28 mouse cellular contexts compared by ENCODE assay signal in genomic region chr9:15505288-15505687, GRCm38 (mm10). TPM values are rescaled to one million over a fixed set of nuclear protein-coding genes. Genes with fewer than 3 reads are reported as not detected.
DNase-seq lines count a peak whose midpoint lies in the region; ATAC-seq and TF ChIP-seq lines count a peak whose summit lies in the region.
"Had no signal": no experiment of that assay in that cellular context is flagged by ENCODE, and none has a peak within 500 bp of the region (broad histone marks: within the 10 kb centered on the region; RNA-seq: fewer than 3 reads in every experiment).

No protein-coding gene starts in this region.

- H3K4me2 ChIP-seq in kidney, embryonic 15.5 days = no peak overlapping the region
- H3K4me2 ChIP-seq in kidney, embryonic 16.5 days (replicated peaks; ENCODE audit: low read depth, low read length) = no peak overlapping the region
- H3K4me2 ChIP-seq in lung, postnatal 0 days (replicated peaks; ENCODE audit: low read depth, low read length) = no peak overlapping the region
- H3K4me2 ChIP-seq in stomach, embryonic 14.5 days (replicated peaks; ENCODE audit: low read depth, low read length) = no peak overlapping the region
- no peak overlapping the region for H3K4me2 ChIP-seq in midbrain, embryonic 11.5 days
- H3K4me2 ChIP-seq: heart, embryonic 15.5 days; hindbrain, embryonic 12.5 days; limb, embryonic 15.5 days; midbrain, embryonic 12.5 days; neural tube, embryonic 12.5 days had no signal

- ATAC-seq in kidney, embryonic 15.5 days (replicated peaks; ENCODE audit: low FRiP score) = no peak
- no peak for ATAC-seq in kidney, embryonic 16.5 days (ENCODE audit: low FRiP score, low TSS enrichment)
- ATAC-seq in lung, postnatal 0 days = peak; percentile 9; the same call in 1 of the 2 replicates
- peak; percentile 66; the same call in 1 of the 2 replicates for ATAC-seq in stomach, embryonic 14.5 days (ENCODE audit: insufficient number of reproducible peaks, insufficient read depth, low FRiP score, low read depth)
- ATAC-seq in midbrain, embryonic 11.5 days (ENCODE audit: low FRiP score) = no peak
- ATAC-seq: activated CD4-positive, CD25-positive, alpha-beta regulatory T cell, adult 4 months; forebrain, embryonic 16.5 days had no signal

- H3K9me3 ChIP-seq in kidney, embryonic 15.5 days (replicated peaks) = no peaks in the 10 kb centered on the region
- H3K9me3 ChIP-seq in kidney, embryonic 16.5 days (ENCODE audit: low read length) = no peaks in the 10 kb centered on the region
- no peaks in the 10 kb centered on the region for H3K9me3 ChIP-seq in lung, postnatal 0 days (ENCODE audit: low read length)
- H3K9me3 ChIP-seq in stomach, embryonic 14.5 days (ENCODE audit: control insufficient read depth, low read depth, low read length) = no peaks in the 10 kb centered on the region
- H3K9me3 ChIP-seq in midbrain, embryonic 11.5 days (ENCODE audit: control insufficient read depth, low read length) = no peaks in the 10 kb centered on the region
- H3K9me3 ChIP-seq: heart, embryonic 15.5 days; hindbrain, embryonic 12.5 days; limb, embryonic 15.5 days; midbrain, embryonic 12.5 days; neural tube, embryonic 12.5 days had no signal

- no peak for TF ChIP-seq EP300 in lung, postnatal 0 days (IDR thresholded peaks at IDR 0.05)

- H3K27me3 ChIP-seq in kidney, embryonic 15.5 days = no peaks in the 10 kb centered on the region
- no peaks in the 10 kb centered on the region for H3K27me3 ChIP-seq in kidney, embryonic 16.5 days (ENCODE audit: insufficient read depth, low read length)
- no peaks in the 10 kb centered on the region for H3K27me3 ChIP-seq in lung, postnatal 0 days (replicated peaks; ENCODE audit: insufficient read depth, low read length)
- no peaks in the 10 kb centered on the region for H3K27me3 ChIP-seq in stomach, embryonic 14.5 days (ENCODE audit: control insufficient read depth, insufficient read depth, low read length)
- H3K27me3 ChIP-seq in midbrain, embryonic 11.5 days (ENCODE audit: control insufficient read depth, insufficient read depth, low read length) = no peaks in the 10 kb centered on the region
- H3K27me3 ChIP-seq: CH12.LX; heart, embryonic 15.5 days; hindbrain, embryonic 12.5 days; limb, embryonic 15.5 days; midbrain, embryonic 12.5 days; neural tube, embryonic 12.5 days had no signal

- TF ChIP-seq CTCF in lung, postnatal 0 days (IDR thresholded peaks at IDR 0.05) = no peak

- 26% methylated on average over 1 of the region's 1 CpGs for WGBS in kidney, embryonic 15.5 days
- WGBS in kidney, embryonic 16.5 days = 24% methylated on average over 1 of the region's 1 CpGs
- WGBS in lung, postnatal 0 days = 33% methylated on average over 1 of the region's 1 CpGs
- 7% methylated on average over 1 of the region's 1 CpGs for WGBS in stomach, embryonic 14.5 days
- 67% methylated on average over 1 of the region's 1 CpGs for WGBS in midbrain, embryonic 11.5 days

- peak overlapping the region; percentile 59; the same call in 1 of the 2 replicates for H3K27ac ChIP-seq in kidney, embryonic 15.5 days
- H3K27ac ChIP-seq in kidney, embryonic 16.5 days (ENCODE audit: low read length) = no peak overlapping the region
- no peak overlapping the region for H3K27ac ChIP-seq in lung, postnatal 0 days (ENCODE audit: low read length)
- peak overlapping the region; percentile 63; the same call in 1 of the 2 replicates for H3K27ac ChIP-seq in stomach, embryonic 14.5 days (ENCODE audit: low read length)
- H3K27ac ChIP-seq in midbrain, embryonic 11.5 days (ENCODE audit: low read depth, low read length) = no peak overlapping the region
- H3K27ac ChIP-seq: heart, embryonic 15.5 days; hindbrain, embryonic 12.5 days; limb, embryonic 15.5 days; midbrain, embryonic 12.5 days; neural tube, embryonic 12.5 days had no signal

- H3K9ac ChIP-seq in kidney, embryonic 15.5 days = no peak overlapping the region
- H3K9ac ChIP-seq in kidney, embryonic 16.5 days (replicated peaks; ENCODE audit: low read length) = no peak overlapping the region
- no peak overlapping the region for H3K9ac ChIP-seq in lung, postnatal 0 days (replicated peaks; ENCODE audit: low read depth)
- no peak overlapping the region for H3K9ac ChIP-seq in stomach, embryonic 14.5 days (replicated peaks; ENCODE audit: low read depth, low read length)
- no peak overlapping the region for H3K9ac ChIP-seq in midbrain, embryonic 11.5 days (ENCODE audit: low read length)
- H3K9ac ChIP-seq: heart, embryonic 15.5 days; hindbrain, embryonic 12.5 days; limb, embryonic 15.5 days; midbrain, embryonic 12.5 days; neural tube, embryonic 12.5 days had no signal

- H3K4me1 ChIP-seq in kidney, embryonic 15.5 days = peaks cover 79% of the 10 kb centered on the region
- H3K4me1 ChIP-seq in kidney, embryonic 16.5 days (ENCODE audit: insufficient read depth, low read length) = peaks cover 75% of the 10 kb centered on the region
- peaks cover 12% of the 10 kb centered on the region; the same call in 1 of the 2 replicates for H3K4me1 ChIP-seq in lung, postnatal 0 days (ENCODE audit: insufficient read depth, low read depth, low read length)
- H3K4me1 ChIP-seq in stomach, embryonic 14.5 days (ENCODE audit: control insufficient read depth, insufficient read depth, low read length) = peaks cover 16% of the 10 kb centered on the region; the same call in 1 of the 2 replicates
- no peaks in the 10 kb centered on the region for H3K4me1 ChIP-seq in midbrain, embryonic 11.5 days (ENCODE audit: control insufficient read depth, insufficient read depth, low read length)

- no peak for DNase-seq in lung, postnatal 0 days (ENCODE audit: low spot score)
- no peak for DNase-seq in lung, postnatal 4 days
- DNase-seq in frontal cortex, postnatal 25 days (ENCODE audit: low spot score in 2 of 2) = no peak
- DNase-seq in midbrain, embryonic 11.5 days (ENCODE audit: low spot score, missing footprints) = no peak
- DNase-seq: adrenal gland, adult 2 months; adrenal gland, postnatal 36 days; cerebellum, adult 2 months; cerebellum, postnatal 14 days; gastrocnemius, postnatal 14 days; kidney, adult 8-10 months; kidney, postnatal 36 days; left cerebral cortex, postnatal 4 days; lung, postnatal 10 days; right cerebral cortex, adult 18-20 months; thymus, postnatal 14 days had no signal

- no peaks in the 10 kb centered on the region for H3K36me3 ChIP-seq in kidney, embryonic 15.5 days
- no peaks in the 10 kb centered on the region for H3K36me3 ChIP-seq in kidney, embryonic 16.5 days (ENCODE audit: insufficient read depth, low read length)
- H3K36me3 ChIP-seq in lung, postnatal 0 days (ENCODE audit: insufficient read depth, low read length) = no peaks in the 10 kb centered on the region
- H3K36me3 ChIP-seq in stomach, embryonic 14.5 days (ENCODE audit: control insufficient read depth, insufficient read depth, low read length) = no peaks in the 10 kb centered on the region
- H3K36me3 ChIP-seq in midbrain, embryonic 11.5 days (ENCODE audit: control insufficient read depth, insufficient read depth, low read length) = no peaks in the 10 kb centered on the region; the same call in 1 of the 2 replicates
- H3K36me3 ChIP-seq: heart, embryonic 15.5 days; hindbrain, embryonic 12.5 days; limb, embryonic 15.5 days; midbrain, embryonic 12.5 days; neural tube, embryonic 12.5 days had no signal

- H3K4me3 ChIP-seq in kidney, embryonic 15.5 days (replicated peaks) = no peak overlapping the region
- H3K4me3 ChIP-seq in kidney, embryonic 16.5 days (ENCODE audit: low read length) = no peak overlapping the region
- no peak overlapping the region for H3K4me3 ChIP-seq in lung, postnatal 0 days (ENCODE audit: low read depth, low read length)
- no peak overlapping the region for H3K4me3 ChIP-seq in stomach, embryonic 14.5 days (ENCODE audit: low read depth, low read length)
- no peak overlapping the region for H3K4me3 ChIP-seq in midbrain, embryonic 11.5 days (ENCODE audit: low read depth, low read length)
- H3K4me3 ChIP-seq: erythroblast, embryonic 14.5 days; heart, embryonic 15.5 days; hindbrain, embryonic 12.5 days; limb, embryonic 15.5 days; midbrain, embryonic 12.5 days; myocyte; neural tube, embryonic 12.5 days had no signal

RNA-seq across cellular contexts. Expression of gene Smco4, which starts 12.1 kb away (rescaled TPM):
- 4.5 and 6.3 TPM in 2 replicates for polyA plus RNA-seq in kidney, embryonic 15.5 days (2015; fragmentation: Nextera tagmentation; extraction: Ambion mirVana)
- polyA plus RNA-seq in kidney, embryonic 16.5 days (2015; fragmentation: Nextera tagmentation; extraction: Ambion mirVana) = 3.7 and 4.4 TPM in 2 replicates
- 3.8 TPM in 2 replicates for polyA plus RNA-seq in lung, postnatal 0 days (2015; fragmentation: Nextera tagmentation; extraction: Ambion mirVana)
- polyA plus RNA-seq in stomach, embryonic 14.5 days (2014; fragmentation: Nextera tagmentation; extraction: Ambion mirVana) = 5.3 and 8.2 TPM in 2 replicates
- polyA plus RNA-seq in midbrain, embryonic 11.5 days (2014; fragmentation: Nextera tagmentation; extraction: Ambion mirVana) = 3.0 and 3.7 TPM in 2 replicates

Comparison
In these comparisons a context has a peak if more than half of its experiments do, and no peak if none do; other contexts are left out.
1. H3K27ac ChIP-seq: peak in kidney, embryonic 15.5 days (single experiment) and stomach, embryonic 14.5 days (single experiment); none in kidney, embryonic 16.5 days (single experiment), lung, postnatal 0 days (single experiment) and midbrain, embryonic 11.5 days (single experiment).
2. ATAC-seq: peak in lung, postnatal 0 days (single experiment) and stomach, embryonic 14.5 days (single experiment); none in kidney, embryonic 15.5 days (single experiment), kidney, embryonic 16.5 days (single experiment) and midbrain, embryonic 11.5 days (single experiment).